Mouse (Mus musculus) C2C12 (cell line): ENCODE data around the gene Rhobtb3. TPM values are rescaled to one million over a fixed set of nuclear protein-coding genes. Genes with fewer than 3 reads are reported as not detected.
"Not testable (repeated sequence)": the region's sequence is repeated elsewhere in the genome, so short reads cannot be mapped to it uniquely, and the experiment has no call there.

Experiments
- H3K27me3 ChIP-seq: one replicate; pipeline ENCODE4 v1.6.1; 2011; ENCODE audit not compliant: control insufficient read depth, insufficient read depth, insufficient read length
- H3K36me3 ChIP-seq: one replicate; pipeline ENCODE4 v1.6.1; 2011; ENCODE audit not compliant: control insufficient read depth, insufficient read depth
- H3K4me3 ChIP-seq: one replicate; pipeline ENCODE4 v1.5.1; 2011; ENCODE audit warnings: mild to moderate bottlenecking, control low read depth; ENCODE audit not compliant: poor library complexity, insufficient read depth, severe bottlenecking
- H3K79me2 ChIP-seq: one replicate; pipeline ENCODE4 v1.6.1; 2011; ENCODE audit not compliant: control insufficient read depth, insufficient read depth
- H3K79me3 ChIP-seq: one replicate; pipeline ENCODE4 v1.6.1; 2011; ENCODE audit warnings: low read depth, control low read depth
- H3ac ChIP-seq: one replicate; pipeline ENCODE3; 2011; ENCODE audit warnings: low read depth; ENCODE audit not compliant: control insufficient read depth, insufficient read length
- CEBPB ChIP-seq: IDR thresholded peaks from one replicate; pipeline ENCODE4 v1.6.1; 2011; ENCODE audit warnings: low read depth, mild to moderate bottlenecking, control low read depth, moderate library complexity
- CTCF ChIP-seq: IDR thresholded peaks from one replicate; pipeline ENCODE4 v1.5.1; 2011; ENCODE audit not compliant: control insufficient read depth, insufficient read depth, insufficient read length
- FOSL1 ChIP-seq: IDR thresholded peaks from one replicate; pipeline ENCODE4 v1.8.0; 2011; ENCODE audit warnings: mild to moderate bottlenecking, low read length; ENCODE audit not compliant: poor library complexity, insufficient read depth, severe bottlenecking
- MAX ChIP-seq: IDR thresholded peaks from one replicate; pipeline ENCODE4 v1.6.1; 2011; ENCODE audit warnings: mild to moderate bottlenecking, control low read depth
- MYOD1 ChIP-seq: IDR thresholded peaks from one replicate; pipeline ENCODE4 v1.6.1; 2011; ENCODE audit warnings: low read depth; ENCODE audit not compliant: control insufficient read depth, insufficient read length
- MYOG ChIP-seq: IDR thresholded peaks from one replicate; pipeline ENCODE4 v1.6.1; 2011; ENCODE audit not compliant: control insufficient read depth, insufficient read length; ENCODE audit errors: extremely low read depth
- USF1 ChIP-seq: IDR thresholded peaks from one replicate; pipeline ENCODE4 v1.6.1; 2011; ENCODE audit warnings: low read depth, mild to moderate bottlenecking, control low read depth, moderate library complexity
- polyA plus RNA-seq: library from polyadenylated mRNA; unstranded; fragments of >200 nt; fragmentation: generic; extraction: Trizol; gene quantifications from one replicate; pipeline ENCODE4 v1.2.1, GENCODE M21; 2012; ENCODE audit warnings: missing spikeins

Rhobtb3 gene
- polyA plus RNA-seq, 1 experiment: 10.1 TPM

- Histone ChIP-seq H3ac (no peak overlapping the region), H3K4me3 (no peak overlapping the region), H3K36me3 (peaks cover 38% of the 10 kb centered on the region)
Measured at GRCm38 (mm10) chr13:75876592-75876991, 67.1 kb downstream of the Rhobtb3 start.

GRCm38 (mm10) chr13:75876188-75876587, 67.5 kb downstream of the Rhobtb3 start:
- H3K4me3 ChIP-seq, H3K79me3 ChIP-seq, H3K79me2 ChIP-seq, H3ac ChIP-seq, H3K27me3 ChIP-seq: not testable (repeated sequence)
- H3K36me3 ChIP-seq: peaks cover 41% of the 10 kb centered on the region

More at GRCm38 (mm10) chr13:75876592-75876991, 67.1 kb downstream of the Rhobtb3 start:
- TF ChIP-seq MYOG (no peak), CEBPB (no peak)
- H3K27me3 ChIP-seq: no peaks in the 10 kb centered on the region
- H3K79me3 ChIP-seq: no peaks in the 10 kb centered on the region
- no peaks in the 10 kb centered on the region for H3K79me2 ChIP-seq

GRCm38 (mm10) chr13:75874608-75875376, 68.9 kb downstream of the Rhobtb3 start:
- TF ChIP-seq CTCF (no peak), USF1 (no peak), MAX (no peak), MYOD1 (no peak), FOSL1 (no peak), MYOG (no peak), CEBPB (no peak)
- H3K4me3 ChIP-seq: no peak overlapping the region
- H3K36me3 ChIP-seq: peaks cover 54% of the 10 kb centered on the region

GRCm38 (mm10) chr13:75867876-75868275, 75.8 kb downstream of the Rhobtb3 start:
- TF ChIP-seq MYOG (no peak), CTCF (no peak), FOSL1 (no peak), USF1 (no peak), CEBPB (no peak), MYOD1 (no peak), MAX (no peak)
- Histone ChIP-seq H3K27me3 (no peaks in the 10 kb centered on the region), H3K36me3 (peaks cover 33% of the 10 kb centered on the region)

More at GRCm38 (mm10) chr13:75874608-75875376, 68.9 kb downstream of the Rhobtb3 start:
- no peaks in the 10 kb centered on the region for H3K79me3 ChIP-seq
- no peak overlapping the region for H3ac ChIP-seq
- no peaks in the 10 kb centered on the region for H3K79me2 ChIP-seq
- no peaks in the 10 kb centered on the region for H3K27me3 ChIP-seq

GRCm38 (mm10) chr13:75865486-75866184, 78.1 kb downstream of the Rhobtb3 start:
- Histone ChIP-seq H3K36me3 (peaks cover 13% of the 10 kb centered on the region), H3K4me3 (no peak overlapping the region), H3K27me3 (no peaks in the 10 kb centered on the region), H3ac (no peak overlapping the region), H3K79me3 (no peaks in the 10 kb centered on the region), H3K79me2 (no peaks in the 10 kb centered on the region)
- TF ChIP-seq MAX (no peak), CEBPB (no peak), MYOD1 (no peak), CTCF (no peak), MYOG (no peak), FOSL1 (no peak), USF1 (no peak)

More at GRCm38 (mm10) chr13:75867876-75868275, 75.8 kb downstream of the Rhobtb3 start:
- no peaks in the 10 kb centered on the region for H3K79me2 ChIP-seq
- H3K79me3 ChIP-seq: no peaks in the 10 kb centered on the region
- no peak overlapping the region for H3K4me3 ChIP-seq
- no peak overlapping the region for H3ac ChIP-seq

- TF ChIP-seq CTCF: no peak
- no peak for TF ChIP-seq FOSL1
- no peak for TF ChIP-seq USF1
- TF ChIP-seq MYOG: no peak
- TF ChIP-seq MAX: no peak
- TF ChIP-seq MYOD1: no peak
- TF ChIP-seq CEBPB: no peak
- no peak overlapping the region for H3K4me3 ChIP-seq
- no peaks in the 10 kb centered on the region for H3K79me3 ChIP-seq
- H3K27me3 ChIP-seq: no peaks in the 10 kb centered on the region
- H3ac ChIP-seq: no peak overlapping the region
- H3K36me3 ChIP-seq: no peaks in the 10 kb centered on the region
- H3K79me2 ChIP-seq: no peaks in the 10 kb centered on the region
Measured at GRCm38 (mm10) chr13:75859264-75859844, 84.4 kb downstream of the Rhobtb3 start.
